Mouse (Mus musculus) limb, embryonic 12.5 days (tissue): ENCODE data around the gene Hpn. TPM values are rescaled to one million over a fixed set of nuclear protein-coding genes. Genes with fewer than 3 reads are reported as not detected.

ENCODE experiments used
- ATAC-seq: fragments of 200-750 bp; cut with Nextera tagmentation; 2 replicates; pipeline ENCODE4 v1.8.0; 2017; ENCODE audit warnings: low read depth, moderate TSS enrichment; ENCODE audit not compliant: insufficient number of reproducible peaks, insufficient read depth, low FRiP score, low TSS enrichment
- H3K27ac ChIP-seq: fragments of 300-500 bp; sonication (generic); 2 replicates; pipeline ENCODE4 v1.5.1; 2016; ENCODE audit warnings: mild to moderate bottlenecking, moderate library complexity
- H3K27me3 ChIP-seq: fragments of 300-500 bp; sonication (generic); 2 replicates; pipeline ENCODE4 v1.6.1; 2016; ENCODE audit warnings: mild to moderate bottlenecking, moderate library complexity
- H3K36me3 ChIP-seq: fragments of 300-500 bp; sonication (generic); 2 replicates; pipeline ENCODE4 v1.6.1; 2016; ENCODE audit warnings: mild to moderate bottlenecking, moderate library complexity
- H3K4me1 ChIP-seq: fragments of 300-500 bp; sonication (generic); replicated peaks from 2 replicates; pipeline ENCODE4 v1.6.1; 2016
- H3K4me2 ChIP-seq: fragments of 300-500 bp; sonication (generic); 2 replicates; pipeline ENCODE4 v1.6.1; 2016; ENCODE audit warnings: mild to moderate bottlenecking, moderate library complexity
- H3K4me3 ChIP-seq: fragments of 300-500 bp; sonication (generic); replicated peaks from 2 replicates; pipeline ENCODE4 v1.5.1; 2016; ENCODE audit warnings: mild to moderate bottlenecking
- H3K9ac ChIP-seq: fragments of 300-500 bp; sonication (generic); replicated peaks from 2 replicates; pipeline ENCODE4 v1.6.1; 2016; ENCODE audit warnings: mild to moderate bottlenecking, moderate library complexity
- H3K9me3 ChIP-seq: fragments of 300-500 bp; sonication (generic); 2 replicates; pipeline ENCODE4 v1.6.1; 2016; ENCODE audit warnings: mild to moderate bottlenecking, moderate library complexity
- WGBS: fragments of 180-500 bp; shearing (Covaris S2); methylation state at CpG from one replicate; pipeline ENCODE4 v1.1.7; 2016; 5-methylcytosine and 5-hydroxymethylcytosine counted together
- polyA plus RNA-seq: library from polyadenylated mRNA; unstranded; fragments of >200 nt; fragmentation: Nextera tagmentation; extraction: Ambion mirVana; gene quantifications from 2 replicates; pipeline ENCODE4 v1.2.1, GENCODE M21; 2016

The Hpn gene
- polyA plus RNA-seq, 1 experiment from 2014 or later, result 3.6 TPM

- H3K36me3 ChIP-seq, result peaks cover 98% of the 10 kb centered on the region
- no peaks in the 10 kb centered on the region for H3K4me1 ChIP-seq
- 74% methylated on average over 5 of the region's 5 CpGs for WGBS
- no peaks in the 10 kb centered on the region for H3K27me3 ChIP-seq
- H3K27ac ChIP-seq, result no peak overlapping the region
- ATAC-seq, result no peak
- no peaks in the 10 kb centered on the region for H3K9me3 ChIP-seq
- H3K9ac ChIP-seq, result no peak overlapping the region
- H3K4me3 ChIP-seq, result no peak overlapping the region
- H3K4me2 ChIP-seq, result no peak overlapping the region
Measured at GRCm38 (mm10) chr7:31139765-31140164, 24.7 kb upstream of the Hpn start.

GRCm38 (mm10) chr7:31135717-31136116 lies 20.6 kb upstream of the Hpn start:
- no peak overlapping the region for H3K27ac ChIP-seq
- no peak overlapping the region for H3K4me3 ChIP-seq
- no peak overlapping the region for H3K4me2 ChIP-seq
- H3K9me3 ChIP-seq, result no peaks in the 10 kb centered on the region
- no peak overlapping the region for H3K9ac ChIP-seq
- no peak for ATAC-seq
- no peaks in the 10 kb centered on the region for H3K27me3 ChIP-seq
- H3K4me1 ChIP-seq, result no peaks in the 10 kb centered on the region
- peaks cover 100% of the 10 kb centered on the region for H3K36me3 ChIP-seq
- WGBS, result 94% methylated on average over 10 of the region's 10 CpGs

DNA sequence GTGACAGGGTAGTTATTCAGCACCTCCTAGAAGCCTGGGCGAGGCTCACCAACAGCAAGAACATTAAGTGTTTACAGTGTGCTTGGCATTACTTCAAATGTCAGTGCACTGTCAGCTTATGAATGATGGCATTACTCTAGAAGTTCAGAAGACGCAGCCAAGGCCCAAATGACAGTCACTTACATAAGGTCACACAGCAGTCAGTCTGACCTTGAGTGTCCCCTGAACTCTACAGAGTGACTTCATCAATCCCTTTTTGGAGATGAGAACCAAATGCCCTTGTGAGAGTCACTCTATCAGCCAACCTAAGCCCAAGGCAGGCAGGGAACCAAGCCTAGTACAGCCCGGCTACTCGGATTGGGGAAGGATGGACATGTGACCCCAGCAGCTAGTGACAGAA lies 16.8 kb upstream of the Hpn start:
- Histone ChIP-seq H3K4me1 (peaks cover 8% of the 10 kb centered on the region), H3K4me2 (no peak overlapping the region), H3K27ac (no peak overlapping the region), H3K36me3 (peaks cover 89% of the 10 kb centered on the region), H3K4me3 (no peak overlapping the region), H3K27me3 (peaks cover 25% of the 10 kb centered on the region), H3K9me3 (no peaks in the 10 kb centered on the region), H3K9ac (no peak overlapping the region)
- ATAC-seq, result no peak
- WGBS, result 92% methylated on average over 4 of the region's 4 CpGs

DNA sequence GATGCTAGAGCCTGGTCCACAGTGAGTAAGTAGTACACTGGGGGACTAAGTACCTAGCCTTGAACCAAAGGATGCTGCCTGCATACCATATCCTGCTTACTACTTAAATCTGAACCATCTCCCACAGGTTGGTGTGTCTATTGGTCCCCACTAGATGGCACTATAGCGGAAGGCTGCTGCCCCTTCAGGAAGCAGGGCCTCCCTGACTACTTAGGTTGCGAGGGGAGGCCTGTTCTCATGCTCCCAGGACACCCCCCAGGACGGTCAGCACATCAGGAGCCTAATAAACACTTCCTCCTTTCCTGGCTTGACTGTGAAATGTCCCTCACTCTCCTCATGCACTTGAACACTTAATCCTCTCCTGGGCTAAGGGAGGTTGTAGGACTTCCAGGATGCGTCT lies 15.8 kb upstream of the Hpn start:
- no peak overlapping the region for H3K4me3 ChIP-seq
- no peaks in the 10 kb centered on the region for H3K9me3 ChIP-seq
- ATAC-seq, result no peak
- peaks cover 17% of the 10 kb centered on the region for H3K4me1 ChIP-seq
- peaks cover 35% of the 10 kb centered on the region for H3K27me3 ChIP-seq
- no peak overlapping the region for H3K4me2 ChIP-seq
- H3K9ac ChIP-seq, result no peak overlapping the region
- 35% methylated on average over 4 of the region's 4 CpGs for WGBS
- H3K36me3 ChIP-seq, result peaks cover 79% of the 10 kb centered on the region
- no peak overlapping the region for H3K27ac ChIP-seq

DNA sequence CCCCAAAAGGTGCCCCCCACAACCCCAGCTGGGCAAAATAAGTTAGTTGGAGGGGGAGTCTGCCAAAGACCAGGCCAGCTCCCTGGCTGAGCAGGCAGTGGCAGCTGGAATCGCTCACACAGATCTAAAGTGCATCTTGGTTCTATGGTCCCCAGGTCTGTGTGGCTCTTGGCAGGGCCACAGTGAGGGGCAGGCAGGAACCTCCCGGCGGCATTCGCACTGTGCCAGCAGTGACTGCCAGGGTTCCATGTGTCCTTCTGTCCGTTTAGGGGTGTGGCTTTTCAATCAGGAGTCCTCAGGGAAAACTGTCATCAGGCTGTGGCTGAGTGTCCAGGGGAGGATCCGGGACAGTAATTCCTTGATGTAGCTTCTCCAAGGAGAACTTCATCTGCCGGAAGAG lies 15.1 kb upstream of the Hpn start:
- WGBS, result 96% methylated on average over 7 of the region's 7 CpGs
- Histone ChIP-seq H3K9me3 (no peaks in the 10 kb centered on the region), H3K4me3 (no peak overlapping the region), H3K9ac (no peak overlapping the region), H3K27me3 (peaks cover 42% of the 10 kb centered on the region), H3K4me1 (peaks cover 17% of the 10 kb centered on the region), H3K36me3 (peaks cover 73% of the 10 kb centered on the region), H3K27ac (no peak overlapping the region), H3K4me2 (no peak overlapping the region)
- no peak for ATAC-seq

DNA sequence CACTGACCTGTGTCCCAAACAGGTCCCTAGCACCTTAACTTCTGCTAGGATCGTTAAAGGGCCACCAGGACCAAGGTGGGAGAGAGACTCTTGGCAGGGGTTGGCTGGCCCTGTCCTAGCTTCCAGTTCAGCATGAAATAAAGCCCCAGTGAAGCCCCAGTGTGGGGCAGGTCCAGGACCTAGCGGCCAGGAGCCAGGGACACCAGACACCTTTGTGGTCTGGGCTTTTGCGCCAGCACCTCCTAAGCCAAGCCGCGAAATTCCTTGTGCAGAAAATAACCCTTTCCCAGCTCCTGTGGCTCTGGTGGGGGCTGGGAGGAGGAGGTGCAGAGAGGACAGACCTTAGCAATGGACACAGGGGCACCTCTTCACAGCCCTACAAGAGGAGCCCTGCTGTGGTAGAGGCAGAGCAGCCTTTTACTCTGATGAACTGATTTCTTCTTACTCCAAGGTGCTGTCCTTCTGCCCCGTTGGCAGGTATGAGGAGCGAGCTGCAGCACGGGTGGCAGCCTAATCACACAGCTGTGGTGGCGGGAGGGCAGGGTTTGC lies 13.1 kb upstream of the Hpn start:
- peaks cover 56% of the 10 kb centered on the region for H3K27me3 ChIP-seq
- no peak overlapping the region for H3K9ac ChIP-seq
- H3K36me3 ChIP-seq, result peaks cover 53% of the 10 kb centered on the region
- no peak overlapping the region for H3K27ac ChIP-seq
- WGBS, result 50% methylated on average over 9 of the region's 9 CpGs
- H3K4me1 ChIP-seq, result peaks cover 17% of the 10 kb centered on the region
- H3K9me3 ChIP-seq, result no peaks in the 10 kb centered on the region
- ATAC-seq, result no peak
- H3K4me3 ChIP-seq, result no peak overlapping the region
- no peak overlapping the region for H3K4me2 ChIP-seq

GRCm38 (mm10) chr7:31126851-31127724 lies 12.0 kb upstream of the Hpn start, which contains the start of gene Scn1b:
TSS of gene Scn1b (minus strand) at chr7:31127003.
- H3K27me3 ChIP-seq, result peaks cover 56% of the 10 kb centered on the region
- no peak within 1 kb of the TSS for H3K27ac ChIP-seq
- ATAC-seq, result no peak
- H3K4me2 ChIP-seq, result peak within 1 kb of the TSS; percentile 100
- H3K9me3 ChIP-seq, result no peaks in the 10 kb centered on the region
- peak within 1 kb of the TSS; percentile 69 for H3K4me3 ChIP-seq
- under 1% methylated on average over 39 of the region's 60 CpGs for WGBS
- H3K9ac ChIP-seq, result peak within 1 kb of the TSS; percentile 73
- H3K36me3 ChIP-seq, result peaks cover 42% of the 10 kb centered on the region
- peaks cover 17% of the 10 kb centered on the region for H3K4me1 ChIP-seq

DNA sequence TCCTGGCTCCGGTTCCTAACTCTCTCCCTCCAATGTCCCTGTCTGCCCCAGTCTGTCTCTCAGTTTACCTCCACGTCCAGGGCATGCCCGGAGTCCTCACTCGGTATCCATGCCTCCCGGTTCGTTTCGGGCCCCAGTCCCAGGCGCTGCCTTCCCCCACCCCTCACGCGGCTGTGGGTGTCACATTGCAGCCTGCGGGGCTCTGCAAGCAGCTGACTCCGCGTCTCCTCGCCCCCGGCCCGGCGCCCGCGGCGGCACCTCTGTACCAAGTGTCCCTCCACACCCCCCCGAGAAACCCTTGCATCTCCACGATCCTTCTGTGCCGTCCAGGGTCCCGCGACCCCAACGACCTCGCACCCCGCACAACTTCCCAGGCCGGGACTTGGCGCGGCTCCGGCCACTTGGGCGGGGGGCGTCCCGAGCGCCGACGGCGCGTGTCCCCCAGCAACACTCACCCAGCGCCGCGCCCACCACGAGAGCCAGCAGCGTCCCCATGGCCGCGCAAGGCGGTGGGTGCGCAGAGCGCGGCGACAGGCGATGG lies 11.2 kb upstream of the Hpn start:
- Histone ChIP-seq H3K27me3 (peaks cover 56% of the 10 kb centered on the region), H3K4me2 (peak overlapping the region; percentile 100), H3K9me3 (no peaks in the 10 kb centered on the region), H3K4me1 (peaks cover 19% of the 10 kb centered on the region), H3K9ac (peak overlapping the region; percentile 73), H3K4me3 (peak overlapping the region; percentile 69), H3K27ac (no peak overlapping the region), H3K36me3 (peaks cover 33% of the 10 kb centered on the region)
- under 1% methylated on average over 52 of the region's 53 CpGs for WGBS
- ATAC-seq, result no peak

- H3K4me2 ChIP-seq, result no peak overlapping the region
- no peak overlapping the region for H3K27ac ChIP-seq
- peaks cover 56% of the 10 kb centered on the region for H3K27me3 ChIP-seq
- no peaks in the 10 kb centered on the region for H3K9me3 ChIP-seq
- H3K36me3 ChIP-seq, result peaks cover 22% of the 10 kb centered on the region
- 79% methylated on average over 13 of the region's 13 CpGs for WGBS
- H3K4me3 ChIP-seq, result no peak overlapping the region
- no peak for ATAC-seq
- H3K4me1 ChIP-seq, result peaks cover 23% of the 10 kb centered on the region
- H3K9ac ChIP-seq, result no peak overlapping the region
Measured at GRCm38 (mm10) chr7:31125116-31125515, 10.0 kb upstream of the Hpn start.

GRCm38 (mm10) chr7:31124381-31124780 lies 9.3 kb upstream of the Hpn start:
- ATAC-seq, result no peak
- Histone ChIP-seq H3K27ac (no peak overlapping the region), H3K9ac (no peak overlapping the region), H3K36me3 (peaks cover 14% of the 10 kb centered on the region), H3K9me3 (no peaks in the 10 kb centered on the region), H3K4me1 (peaks cover 23% of the 10 kb centered on the region), H3K4me3 (no peak overlapping the region), H3K4me2 (no peak overlapping the region), H3K27me3 (peaks cover 56% of the 10 kb centered on the region)
- WGBS, result 84% methylated on average over 5 of the region's 5 CpGs

- ATAC-seq, result no peak
- H3K27ac ChIP-seq, result no peak overlapping the region
- H3K4me1 ChIP-seq, result peaks cover 23% of the 10 kb centered on the region
- WGBS, result 82% methylated on average over 3 of the region's 3 CpGs
- H3K27me3 ChIP-seq, result peaks cover 49% of the 10 kb centered on the region
- no peak overlapping the region for H3K4me2 ChIP-seq
- no peak overlapping the region for H3K4me3 ChIP-seq
- no peak overlapping the region for H3K9ac ChIP-seq
- peaks cover 8% of the 10 kb centered on the region; the same call in 1 of the 2 replicates for H3K36me3 ChIP-seq
- H3K9me3 ChIP-seq, result no peaks in the 10 kb centered on the region
Measured at GRCm38 (mm10) chr7:31123697-31124096, 8.6 kb upstream of the Hpn start.
